In the genomic region with DNA sequence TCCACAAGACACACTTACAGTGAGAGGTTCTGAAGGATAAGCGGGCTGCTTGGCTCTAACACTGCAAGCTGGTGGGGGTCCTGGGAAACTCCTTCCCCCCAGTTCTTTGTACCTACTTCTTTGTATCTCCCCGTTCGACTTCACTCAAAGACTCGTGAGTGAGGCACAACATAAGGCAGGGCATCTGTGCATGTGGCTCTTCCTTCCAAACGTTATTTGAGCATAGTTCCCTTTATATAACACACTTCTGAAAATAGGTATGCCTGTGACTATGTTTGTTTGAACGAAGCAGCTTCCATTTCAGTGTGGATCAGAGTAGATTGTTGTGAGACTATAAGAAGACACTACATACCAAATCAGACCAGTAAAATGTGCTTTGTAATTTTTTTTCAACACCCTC, we compare ENCODE assay signal across 30 mouse cellular contexts. TPM values are rescaled to one million over a fixed set of nuclear protein-coding genes. Genes with fewer than 3 reads are reported as not detected.
A peak's percentile ranks its signal among the peaks of the same experiment; 100 is the strongest.
DNase-seq lines count a peak whose midpoint lies in the region; ATAC-seq and TF ChIP-seq lines count a peak whose summit lies in the region.
"Had no signal": no experiment of that assay in that cellular context is flagged by ENCODE, and none has a peak within 500 bp of the region (broad histone marks: within the 10 kb centered on the region; RNA-seq: fewer than 3 reads in every experiment).

No protein-coding gene starts in this region.

- no peak overlapping the region for H3K9ac ChIP-seq in forebrain, embryonic 15.5 days (replicated peaks)
- H3K9ac ChIP-seq: hindbrain, embryonic 14.5 days; liver, embryonic 15.5 days; lung, embryonic 15.5 days; midbrain, embryonic 13.5 days had no signal

- no peak overlapping the region for H3K27ac ChIP-seq in forebrain, embryonic 15.5 days (replicated peaks)
- H3K27ac ChIP-seq in forebrain, embryonic 10.5 days, result no peak overlapping the region
- peak overlapping the region; percentile 90 for H3K27ac ChIP-seq in layer of hippocampus, adult 2 months
- H3K27ac ChIP-seq: hindbrain, embryonic 14.5 days; limb, embryonic 10.5 days; liver, embryonic 15.5 days; lung, embryonic 15.5 days; midbrain, embryonic 13.5 days had no signal

- H3K4me1 ChIP-seq in forebrain, embryonic 15.5 days, result no peaks in the 10 kb centered on the region; the same call in 1 of the 2 replicates
- no peaks in the 10 kb centered on the region for H3K4me1 ChIP-seq in forebrain, embryonic 10.5 days
- H3K4me1 ChIP-seq: limb, embryonic 10.5 days; liver, embryonic 15.5 days; lung, embryonic 15.5 days; midbrain, embryonic 13.5 days had no signal

- no peak overlapping the region for H3K4me2 ChIP-seq in forebrain, embryonic 15.5 days (replicated peaks)
- H3K4me2 ChIP-seq: hindbrain, embryonic 14.5 days; liver, embryonic 15.5 days; lung, embryonic 15.5 days; midbrain, embryonic 13.5 days had no signal

- no peaks in the 10 kb centered on the region for H3K36me3 ChIP-seq in forebrain, embryonic 15.5 days
- no peaks in the 10 kb centered on the region for H3K36me3 ChIP-seq in forebrain, embryonic 10.5 days (replicated peaks)
- H3K36me3 ChIP-seq: limb, embryonic 10.5 days; liver, embryonic 15.5 days; lung, embryonic 15.5 days; midbrain, embryonic 13.5 days had no signal

- H3K9me3 ChIP-seq in forebrain, embryonic 15.5 days, result no peaks in the 10 kb centered on the region
- H3K9me3 ChIP-seq in forebrain, embryonic 10.5 days, result no peaks in the 10 kb centered on the region
- H3K9me3 ChIP-seq: limb, embryonic 10.5 days; liver, embryonic 15.5 days; lung, embryonic 15.5 days; megakaryocyte, embryonic 14.5 days; midbrain, embryonic 13.5 days had no signal

- H3K4me3 ChIP-seq in forebrain, embryonic 15.5 days, result no peak overlapping the region
- no peak overlapping the region for H3K4me3 ChIP-seq in forebrain, embryonic 10.5 days
- no peak overlapping the region for H3K4me3 ChIP-seq in layer of hippocampus, adult 2 months
- H3K4me3 ChIP-seq: limb, embryonic 10.5 days; liver, embryonic 15.5 days; lung, embryonic 15.5 days; megakaryocyte, embryonic 14.5 days; midbrain, embryonic 13.5 days had no signal

- whole genome bisulfite sequencing in forebrain, embryonic 15.5 days, result 52% methylated on average over 6 of the region's 6 CpGs
- 79% methylated on average over 6 of the region's 6 CpGs for WGBS in forebrain, embryonic 10.5 days

- TF ChIP-seq CTCF in layer of hippocampus, adult 2 months (conservative IDR thresholded peaks at IDR 0.05), result no peak

- 0 out of 2 replicates have a peak, but pooled peaks have one; percentile 55 for ATAC-seq in forebrain, embryonic 15.5 days (replicated peaks)
- ATAC-seq: inflammation-experienced regulatory T-cells, adult 6 months had no signal

- no peaks in the 10 kb centered on the region for H3K27me3 ChIP-seq in forebrain, embryonic 15.5 days
- no peaks in the 10 kb centered on the region for H3K27me3 ChIP-seq in forebrain, embryonic 10.5 days (ENCODE audit: poor library complexity, severe bottlenecking)
- H3K27me3 ChIP-seq: liver, embryonic 15.5 days; lung, embryonic 15.5 days; midbrain, embryonic 13.5 days had no signal

- DNase-seq in forebrain, embryonic 10.5 days (ENCODE audit: extremely low spot score, low spot score), result no peak
- DNase-seq in layer of hippocampus, adult 2 months (ENCODE audit: low spot score in 2 of 2), result peak; percentile 16 to 28
- DNase-seq in layer of hippocampus, postnatal 14 days (ENCODE audit: low spot score in 2 of 2), result no peak
- peak; percentile 49 for DNase-seq in right cerebral cortex, adult 18-20 months
- no peak for DNase-seq in right cerebral cortex, postnatal 14 days
- DNase-seq in thymus, postnatal 4 days, result no peak
- DNase-seq: adrenal gland, postnatal 14 days; gastrocnemius, postnatal 36 days; kidney, adult 18-20 months; kidney, postnatal 4 days; liver; lung, postnatal 36 days; thymus, postnatal 25 days had no signal

RNA-seq across cellular contexts. Expression of a gene that starts 8.4 kb away (rescaled TPM):
- polyA plus RNA-seq in forebrain, embryonic 15.5 days (2015; fragmentation: Nextera tagmentation; extraction: Ambion mirVana), result not detected in 2 replicates
- polyA plus RNA-seq in forebrain, embryonic 10.5 days (2016; fragmentation: Nextera tagmentation; extraction: Ambion mirVana), result not detected in 2 replicates
- not detected for total RNA-seq in layer of hippocampus, adult 2 months (2021)
- total RNA-seq in layer of hippocampus, postnatal 14 days (2021), result not detected
- total RNA-seq: adrenal gland, postnatal 14 days; gastrocnemius, adult 18-20 months; gastrocnemius, postnatal 36 days; heart, adult 8-10 months; heart, postnatal 25 days; monocyte, adult 5-6 weeks; neutrophil, adult 5-6 weeks had no signal
- polyA plus RNA-seq: embryonic facial prominence, embryonic 14.5 days; heart, embryonic 14.5 days; hindbrain, embryonic 14.5 days; inflammation-experienced regulatory T-cells, adult 6 months; kidney, embryonic 16.5 days; limb, embryonic 10.5 days; liver, embryonic 15.5 days; lung, embryonic 15.5 days; midbrain, embryonic 13.5 days; stomach, embryonic 14.5 days had no signal

Comparison
In these comparisons a context has a peak if more than half of its experiments do, and no peak if none do; other contexts are left out.
1. DNase-seq: peak in layer of hippocampus, adult 2 months (2 of 2) and right cerebral cortex, adult 18-20 months (single experiment); none in forebrain, embryonic 10.5 days (single experiment), layer of hippocampus, postnatal 14 days (0 of 2), right cerebral cortex, postnatal 14 days (single experiment) and thymus, postnatal 4 days (single experiment).